Mouse (Mus musculus) liver, postnatal 0 days (tissue): ENCODE data around the gene Ifi47.

ENCODE experiments used
- CTCF ChIP-seq: sonication (generic); IDR thresholded peaks from 2 replicates; pipeline ENCODE4 v1.5.1; 2016; ENCODE audit warnings: antibody characterized with exemption, low read depth
- EP300 ChIP-seq: IDR thresholded peaks from 2 replicates; pipeline ENCODE4 v1.6.1; 2016; ENCODE audit warnings: antibody characterized with exemption, low read depth, mild to moderate bottlenecking

GRCm38 (mm10) chr11:49112624-49113219 is 36.3 kb downstream of the Ifi47 start:
- no peak for TF ChIP-seq EP300
- no peak for TF ChIP-seq CTCF
